Comparison of ENCODE assay signal across 8 mouse cellular contexts in the genomic region with DNA sequence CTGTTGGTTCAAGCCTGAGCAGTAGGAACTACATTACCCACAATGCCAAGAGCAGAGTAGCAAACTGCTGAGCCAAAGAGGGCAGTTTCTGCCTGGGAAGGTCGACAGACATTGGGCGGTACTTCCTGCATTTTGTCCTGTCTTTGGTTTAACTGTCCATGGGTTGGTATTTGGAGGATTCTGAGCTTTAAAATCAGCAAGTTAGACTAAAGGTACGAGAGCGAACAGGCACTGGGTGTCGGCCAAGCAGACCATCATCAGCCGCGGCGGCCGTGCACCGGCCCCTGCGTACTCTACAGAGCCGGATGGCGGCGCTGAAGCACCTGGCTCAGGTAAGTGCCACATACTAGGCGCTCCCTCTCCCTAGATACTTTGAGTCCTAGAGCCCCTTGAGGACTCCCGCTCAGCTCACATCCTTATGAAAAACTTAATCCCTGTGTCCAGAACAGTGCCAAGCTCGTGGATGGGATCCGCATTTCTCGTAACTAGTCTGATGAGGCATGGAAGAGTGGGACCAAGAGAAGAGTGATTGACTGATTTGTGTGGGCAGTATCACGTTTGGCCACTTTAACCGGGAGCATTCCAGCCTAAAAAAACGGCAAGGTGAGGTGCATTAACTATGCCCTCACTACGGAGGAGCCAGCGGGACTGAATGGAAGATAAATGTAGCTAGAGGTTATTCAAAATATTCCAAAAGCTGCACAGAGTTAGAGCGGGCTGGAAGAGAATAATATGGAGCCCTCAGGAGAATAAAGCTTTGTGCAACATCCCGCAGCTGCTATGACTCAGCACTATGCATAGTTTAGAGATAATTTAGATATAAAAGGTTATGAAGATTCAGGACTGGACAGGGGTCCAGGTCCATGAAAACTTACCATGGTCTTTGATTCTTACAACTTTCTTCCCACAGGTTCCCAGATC. TPM values are rescaled to one million over a fixed set of nuclear protein-coding genes. Genes with fewer than 3 reads are reported as not detected.
A peak's percentile ranks its signal among the peaks of the same experiment; 100 is the strongest.
DNase-seq lines count a peak whose midpoint lies in the region; ATAC-seq and TF ChIP-seq lines count a peak whose summit lies in the region.

A gene (plus strand): TSS at position 104 of the 921 bp plus-strand sequence.

- peaks cover 0 to 4% of the 10 kb centered on the region in 2 experiments; a peak in 1 of 4 replicates for H3K4me1 ChIP-seq in ES-E14 (ENCODE audit: control insufficient read depth in 2 of 2, insufficient read depth in 2 of 2, low read length in 2 of 2, poor library complexity in 1 of 2)
- H3K4me1 ChIP-seq in forebrain, embryonic 15.5 days = peaks cover 7% of the 10 kb centered on the region
- H3K4me1 ChIP-seq in liver, embryonic 15.5 days (replicated peaks) = peaks cover 6% of the 10 kb centered on the region
- no peaks in the 10 kb centered on the region for H3K4me1 ChIP-seq in neural tube, embryonic 11.5 days (ENCODE audit: control insufficient read depth, insufficient read depth, low read length)
- 0 out of 2 replicates have a peak, but pooled peaks cover 2% of the 10 kb centered on the region for H3K4me1 ChIP-seq in stomach, postnatal 0 days (replicated peaks; ENCODE audit: control insufficient read depth, insufficient read depth)

- ATAC-seq in forebrain, embryonic 15.5 days (replicated peaks) = peak; percentile 97
- peak; percentile 79 for ATAC-seq in liver, embryonic 15.5 days (ENCODE audit: insufficient read depth)
- ATAC-seq in neural tube, embryonic 11.5 days (ENCODE audit: insufficient read depth, low FRiP score, low TSS enrichment) = peak; percentile 93
- ATAC-seq in stomach, postnatal 0 days (ENCODE audit: low FRiP score, low TSS enrichment) = peak; percentile 95

- H3K4me2 ChIP-seq in forebrain, embryonic 15.5 days (replicated peaks) = peak within 1 kb of the TSS; percentile 66
- H3K4me2 ChIP-seq in liver, embryonic 15.5 days = peak within 1 kb of the TSS; percentile 69
- H3K4me2 ChIP-seq in neural tube, embryonic 11.5 days (ENCODE audit: low read depth) = peak within 1 kb of the TSS; percentile 62
- H3K4me2 ChIP-seq in stomach, postnatal 0 days (replicated peaks; ENCODE audit: low read depth) = peak within 1 kb of the TSS; percentile 74

- DNase-seq in ES-E14 (ENCODE audit: low read depth, low spot score) = peak; percentile 50
- peak; percentile 55 for DNase-seq in cerebellum, adult 11 months
- DNase-seq in heart, postnatal 14 days = peak; percentile 40 to 61
- peak; percentile 54 for DNase-seq in large intestine, adult 2 months (ENCODE audit: low read depth, low spot score)
- DNase-seq in neural tube, embryonic 11.5 days (ENCODE audit: low spot score) = peak; percentile 45
- peak; percentile 68 for DNase-seq in stomach, postnatal 0 days (ENCODE audit: low spot score)

- H3K27ac ChIP-seq in ES-E14 (ENCODE audit: insufficient read depth, low read depth, low read length, poor library complexity, severe bottlenecking) = peak within 1 kb of the TSS; percentile 61; the same call in 1 of the 2 replicates
- H3K27ac ChIP-seq in forebrain, embryonic 15.5 days (replicated peaks) = peak within 1 kb of the TSS; percentile 52
- no peak within 1 kb of the TSS for H3K27ac ChIP-seq in liver, embryonic 15.5 days (replicated peaks)
- H3K27ac ChIP-seq in neural tube, embryonic 11.5 days (ENCODE audit: low read depth, low read length) = no peak within 1 kb of the TSS
- peak within 1 kb of the TSS; percentile 58; the same call in 1 of the 2 replicates for H3K27ac ChIP-seq in stomach, postnatal 0 days (replicated peaks)

- in situ Hi-C loops in ES-E14 (cut with MboI; ENCODE audit: low sequenced_read_pairs in 2 of 2, unreplicated experiment in 2 of 2) = no loop called here

- peak within 1 kb of the TSS; percentile 86 for H3K9ac ChIP-seq in ES-E14 (ENCODE audit: insufficient read depth, low read depth, low read length, poor library complexity, severe bottlenecking)
- peak within 1 kb of the TSS; percentile 55 for H3K9ac ChIP-seq in forebrain, embryonic 15.5 days (replicated peaks)
- H3K9ac ChIP-seq in liver, embryonic 15.5 days = peak within 1 kb of the TSS; percentile 52
- peak within 1 kb of the TSS; percentile 61 for H3K9ac ChIP-seq in neural tube, embryonic 11.5 days (ENCODE audit: low read length)
- peak within 1 kb of the TSS; percentile 65 for H3K9ac ChIP-seq in stomach, postnatal 0 days (ENCODE audit: low read length)

- H3K4me3 ChIP-seq in ES-E14 (ENCODE audit: insufficient read depth in 1 of 2, low read depth in 1 of 2, low read length in 2 of 2, poor library complexity in 1 of 2, severe bottlenecking in 1 of 2) = peak within 1 kb of the TSS; percentile 89 to 92
- peak within 1 kb of the TSS; percentile 56 for H3K4me3 ChIP-seq in forebrain, embryonic 15.5 days
- H3K4me3 ChIP-seq in liver, embryonic 15.5 days (replicated peaks) = peak within 1 kb of the TSS; percentile 65
- peak within 1 kb of the TSS; percentile 72 for H3K4me3 ChIP-seq in neural tube, embryonic 11.5 days (ENCODE audit: low read depth, low read length)
- peak within 1 kb of the TSS; percentile 54 for H3K4me3 ChIP-seq in stomach, postnatal 0 days (ENCODE audit: low read depth, low read length)

- WGBS in forebrain, embryonic 15.5 days = 1% methylated on average over 26 of the region's 26 CpGs
- under 1% methylated on average over 26 of the region's 26 CpGs for WGBS in large intestine, adult 2 months
- 1% methylated on average over 26 of the region's 26 CpGs for WGBS in liver, embryonic 15.5 days (ENCODE audit: insufficient replicate concordance)
- WGBS in neural tube, embryonic 11.5 days = 2% methylated on average over 26 of the region's 26 CpGs
- under 1% methylated on average over 26 of the region's 26 CpGs for WGBS in stomach, postnatal 0 days

- H3K27me3 ChIP-seq in forebrain, embryonic 15.5 days = no peaks in the 10 kb centered on the region
- no peaks in the 10 kb centered on the region for H3K27me3 ChIP-seq in liver, embryonic 15.5 days
- no peaks in the 10 kb centered on the region for H3K27me3 ChIP-seq in neural tube, embryonic 11.5 days (ENCODE audit: control insufficient read depth, insufficient read depth, low read length)
- no peaks in the 10 kb centered on the region for H3K27me3 ChIP-seq in stomach, postnatal 0 days (ENCODE audit: control insufficient read depth, insufficient read depth, low read length)

- no peak for TF ChIP-seq EP300 in stomach, postnatal 0 days (optimal IDR thresholded peaks at IDR 0.05)

- no peaks in the 10 kb centered on the region for H3K9me3 ChIP-seq in ES-E14 (ENCODE audit: control insufficient read depth, insufficient read depth, low read depth, low read length)
- H3K9me3 ChIP-seq in forebrain, embryonic 15.5 days = no peaks in the 10 kb centered on the region
- H3K9me3 ChIP-seq in liver, embryonic 15.5 days (replicated peaks) = no peaks in the 10 kb centered on the region
- H3K9me3 ChIP-seq in neural tube, embryonic 11.5 days (ENCODE audit: control insufficient read depth, low read length) = no peaks in the 10 kb centered on the region
- H3K9me3 ChIP-seq in stomach, postnatal 0 days (ENCODE audit: control insufficient read depth, low read length) = no peaks in the 10 kb centered on the region

- H3K36me3 ChIP-seq in ES-E14 (ENCODE audit: control insufficient read depth, insufficient read depth, low read length, poor library complexity, severe bottlenecking) = peaks cover 5% of the 10 kb centered on the region; the same call in 1 of the 2 replicates
- peaks cover 16% of the 10 kb centered on the region for H3K36me3 ChIP-seq in forebrain, embryonic 15.5 days
- no peaks in the 10 kb centered on the region for H3K36me3 ChIP-seq in liver, embryonic 15.5 days (replicated peaks)
- H3K36me3 ChIP-seq in neural tube, embryonic 11.5 days (ENCODE audit: control insufficient read depth, insufficient read depth, low read length) = peaks cover 2% of the 10 kb centered on the region; the same call in 1 of the 2 replicates
- H3K36me3 ChIP-seq in stomach, postnatal 0 days (ENCODE audit: control insufficient read depth, insufficient read depth, low read length) = 0 out of 2 replicates have a peak, but pooled peaks cover 4% of the 10 kb centered on the region

- intact Hi-C loops in heart, postnatal 14 days (cut with DNase I) = no loop called here

- peak; percentile 49 for TF ChIP-seq CTCF in stomach, postnatal 0 days (IDR thresholded peaks at IDR 0.05; ENCODE audit: low read depth)

TF ChIP-seq in ES-E14, 5 proteins besides CTCF, POLR2A, EP300 and RAD21:
- TF ChIP-seq ZNF384 (IDR thresholded peaks at IDR 0.05; ENCODE audit: low read depth, low read length) = no peak
- no peak for TF ChIP-seq ZC3H11A (IDR thresholded peaks at IDR 0.05; ENCODE audit: borderline replicate concordance, low read depth, low read length)
- peak; percentile 93 for TF ChIP-seq HCFC1 (IDR thresholded peaks at IDR 0.05; ENCODE audit: borderline replicate concordance, insufficient read depth, low read length)
- peak; percentile 42; the same call in 1 of the 2 replicates for TF ChIP-seq MAFK (IDR thresholded peaks at IDR 0.05; ENCODE audit: insufficient read depth, low read depth, low read length)
- TF ChIP-seq CHD2 (IDR thresholded peaks at IDR 0.05; ENCODE audit: low read depth, low read length) = no peak

RNA-seq across cellular contexts. Expression of the gene that starts here (rescaled TPM):
- total RNA-seq in ES-E14 (2012; rRNA removed) = 3.8 and 3.9 TPM in 2 replicates
- 3.6 and 4.1 TPM in 2 replicates for polyA plus RNA-seq in forebrain, embryonic 15.5 days (2015; fragmentation: Nextera tagmentation; extraction: Ambion mirVana)
- total RNA-seq in heart, postnatal 14 days (2021) = 1 to 10 TPM; 1.8 to 2.2 TPM
- 0.57 and 0.78 TPM in 2 replicates for polyA plus RNA-seq in large intestine, adult 2 months (2012; rRNA removed)
- polyA plus RNA-seq in liver, embryonic 15.5 days (2015; fragmentation: Nextera tagmentation; extraction: Ambion mirVana) = 0.36 and 0.47 TPM in 2 replicates
- polyA plus RNA-seq in neural tube, embryonic 11.5 days (2014; fragmentation: Nextera tagmentation; extraction: Ambion mirVana) = 3.6 and 4.0 TPM in 2 replicates
- polyA plus RNA-seq in stomach, postnatal 0 days (2015; fragmentation: Nextera tagmentation; extraction: Ambion mirVana) = 1.2 and 1.4 TPM in 2 replicates

Comparison
In these comparisons a context has a peak if more than half of its experiments do, and no peak if none do; other contexts are left out.
1. Peak in DNase-seq in large intestine, adult 2 months; RNA of the gene not detected or under 1 TPM.
2. Peak in ATAC-seq, H3K4me3 ChIP-seq, H3K9ac ChIP-seq and H3K4me2 ChIP-seq in liver, embryonic 15.5 days; RNA of the gene not detected or under 1 TPM.
3. H3K27ac ChIP-seq: peak in ES-E14 (single experiment), forebrain, embryonic 15.5 days (single experiment) and stomach, postnatal 0 days (single experiment); none in liver, embryonic 15.5 days (single experiment) and neural tube, embryonic 11.5 days (single experiment).
4. Peak in every context shown above with its lines, with median percentiles within 50 percentile points of each other: DNase-seq, H3K4me3 ChIP-seq, H3K9ac ChIP-seq, ATAC-seq and H3K4me2 ChIP-seq.